Mouse (Mus musculus) erythroblast, embryonic 14.5 days (primary cell): Measurements from ENCODE around the gene Rnf114. TPM values are rescaled to one million over a fixed set of nuclear protein-coding genes. Genes with fewer than 3 reads are reported as not detected.

Experiments
- H3K27me3 ChIP-seq: 2 replicates; pipeline ENCODE4 v1.6.1; 2012; ENCODE audit warnings: inconsistent platforms; ENCODE audit not compliant: control insufficient read depth
- H3K36me3 ChIP-seq: 2 replicates; pipeline ENCODE4 v1.6.1; 2012; ENCODE audit warnings: mild to moderate bottlenecking, inconsistent platforms; ENCODE audit not compliant: control insufficient read depth
- H3K4me1 ChIP-seq: 2 replicates; pipeline ENCODE4 v1.6.1; 2012; ENCODE audit warnings: inconsistent platforms; ENCODE audit not compliant: control insufficient read depth
- H3K4me3 ChIP-seq: replicated peaks from 2 replicates; pipeline ENCODE3; 2012; ENCODE audit warnings: moderate library complexity, mild to moderate bottlenecking, inconsistent platforms
- H3K9me3 ChIP-seq: 2 replicates; pipeline ENCODE4 v1.6.1; 2012; ENCODE audit warnings: low read length, inconsistent platforms, mixed read lengths; ENCODE audit not compliant: control insufficient read depth
- GATA1 ChIP-seq: IDR thresholded peaks from 2 replicates; pipeline ENCODE4 v1.6.1; 2012; ENCODE audit warnings: low read length, inconsistent platforms, mixed read lengths
- TAL1 ChIP-seq: IDR thresholded peaks from 3 replicates; pipeline ENCODE4 v1.6.1; 2012; ENCODE audit warnings: low read length, inconsistent platforms, mixed read lengths
- polyA plus RNA-seq: library from polyadenylated mRNA; stranded (reverse); fragments of >175 nt; gene quantifications from 2 replicates; pipeline ENCODE4 v1.2.3, GENCODE M21; 2012

Rnf114 gene
- polyA plus RNA-seq, 1 experiment = 0.89 TPM

- TF ChIP-seq TAL1 (no peak), GATA1 (no peak)
- no peaks in the 10 kb centered on the region for H3K4me1 ChIP-seq
- no peak overlapping the region for H3K4me3 ChIP-seq
- no peaks in the 10 kb centered on the region for H3K36me3 ChIP-seq
- H3K27me3 ChIP-seq = peaks cover 2% of the 10 kb centered on the region; the same call in 1 of the 2 replicates
- H3K9me3 ChIP-seq = no peaks in the 10 kb centered on the region
Measured at GRCm38 (mm10) chr2:167551342-167551920, 59.0 kb downstream of the Rnf114 start.

GRCm38 (mm10) chr2:167552292-167552691 lies 59.8 kb downstream of the Rnf114 start:
- no peaks in the 10 kb centered on the region for H3K4me1 ChIP-seq
- no peaks in the 10 kb centered on the region for H3K36me3 ChIP-seq
- TF ChIP-seq GATA1 (no peak), TAL1 (no peak)
- H3K9me3 ChIP-seq = no peaks in the 10 kb centered on the region
- H3K4me3 ChIP-seq = no peak overlapping the region
- H3K27me3 ChIP-seq = peaks cover 2% of the 10 kb centered on the region; the same call in 1 of the 2 replicates

- H3K36me3 ChIP-seq = no peaks in the 10 kb centered on the region
- H3K4me1 ChIP-seq = no peaks in the 10 kb centered on the region
- TF ChIP-seq TAL1 (no peak), GATA1 (no peak)
- H3K4me3 ChIP-seq = no peak overlapping the region
- no peaks in the 10 kb centered on the region for H3K9me3 ChIP-seq
- H3K27me3 ChIP-seq = peaks cover 2% of the 10 kb centered on the region; the same call in 1 of the 2 replicates
Measured at GRCm38 (mm10) chr2:167552927-167553402, 60.5 kb downstream of the Rnf114 start.

- no peak overlapping the region for H3K4me3 ChIP-seq
- peaks cover 26% of the 10 kb centered on the region for H3K27me3 ChIP-seq
- no peak for TF ChIP-seq TAL1
- no peak for TF ChIP-seq GATA1
- no peaks in the 10 kb centered on the region for H3K4me1 ChIP-seq
- H3K36me3 ChIP-seq = no peaks in the 10 kb centered on the region
- H3K9me3 ChIP-seq = no peaks in the 10 kb centered on the region
Measured at GRCm38 (mm10) chr2:167555766-167556165, 63.3 kb downstream of the Rnf114 start.

- Histone ChIP-seq H3K4me3 (no peak overlapping the region), H3K27me3 (peaks cover 38% of the 10 kb centered on the region), H3K4me1 (no peaks in the 10 kb centered on the region), H3K9me3 (no peaks in the 10 kb centered on the region), H3K36me3 (no peaks in the 10 kb centered on the region)
- TF ChIP-seq TAL1 = no peak
- no peak for TF ChIP-seq GATA1
Measured at GRCm38 (mm10) chr2:167559413-167559812, 67.0 kb downstream of the Rnf114 start.

DNA sequence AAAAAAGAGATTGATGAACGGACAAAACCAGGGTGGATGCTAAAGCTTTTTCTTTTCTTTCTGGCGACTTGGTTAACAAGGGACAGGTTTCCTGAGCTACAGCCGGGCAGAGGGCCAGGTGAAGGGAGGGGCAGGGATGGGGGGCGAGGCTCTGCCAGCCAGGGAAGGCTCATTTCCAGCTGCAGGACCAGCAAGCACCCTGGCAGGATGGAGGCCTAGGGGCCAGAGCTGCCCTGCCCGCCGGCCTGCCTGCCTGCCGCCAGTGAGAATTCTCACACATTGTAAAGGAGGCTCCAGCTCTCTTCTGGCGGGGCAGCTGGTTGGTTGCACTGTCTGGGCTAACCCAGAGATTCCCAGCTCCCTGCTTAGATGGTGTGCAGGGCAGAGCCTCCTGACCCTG lies 69.7 kb downstream of the Rnf114 start:
- no peak overlapping the region for H3K4me3 ChIP-seq
- H3K4me1 ChIP-seq = no peaks in the 10 kb centered on the region
- no peaks in the 10 kb centered on the region for H3K9me3 ChIP-seq
- H3K27me3 ChIP-seq = peaks cover 43% of the 10 kb centered on the region
- TF ChIP-seq TAL1 (no peak), GATA1 (no peak)
- no peaks in the 10 kb centered on the region for H3K36me3 ChIP-seq

GRCm38 (mm10) chr2:167563035-167563434 lies 70.6 kb downstream of the Rnf114 start:
- H3K4me1 ChIP-seq = no peaks in the 10 kb centered on the region
- no peak overlapping the region for H3K4me3 ChIP-seq
- no peak for TF ChIP-seq GATA1
- TF ChIP-seq TAL1 = no peak
- H3K27me3 ChIP-seq = peaks cover 43% of the 10 kb centered on the region
- no peaks in the 10 kb centered on the region for H3K9me3 ChIP-seq
- H3K36me3 ChIP-seq = no peaks in the 10 kb centered on the region

- TF ChIP-seq GATA1 (no peak), TAL1 (no peak)
- H3K9me3 ChIP-seq = no peaks in the 10 kb centered on the region
- H3K4me1 ChIP-seq = no peaks in the 10 kb centered on the region
- peaks cover 38% of the 10 kb centered on the region for H3K27me3 ChIP-seq
- no peak overlapping the region for H3K4me3 ChIP-seq
- no peaks in the 10 kb centered on the region for H3K36me3 ChIP-seq
Measured at GRCm38 (mm10) chr2:167563703-167564102, 71.3 kb downstream of the Rnf114 start.

GRCm38 (mm10) chr2:167564551-167565311 lies 72.3 kb downstream of the Rnf114 start:
- Histone ChIP-seq H3K4me3 (no peak overlapping the region), H3K4me1 (no peaks in the 10 kb centered on the region), H3K9me3 (no peaks in the 10 kb centered on the region), H3K36me3 (no peaks in the 10 kb centered on the region), H3K27me3 (peaks cover 29% of the 10 kb centered on the region)
- no peak for TF ChIP-seq GATA1
- no peak for TF ChIP-seq TAL1

DNA sequence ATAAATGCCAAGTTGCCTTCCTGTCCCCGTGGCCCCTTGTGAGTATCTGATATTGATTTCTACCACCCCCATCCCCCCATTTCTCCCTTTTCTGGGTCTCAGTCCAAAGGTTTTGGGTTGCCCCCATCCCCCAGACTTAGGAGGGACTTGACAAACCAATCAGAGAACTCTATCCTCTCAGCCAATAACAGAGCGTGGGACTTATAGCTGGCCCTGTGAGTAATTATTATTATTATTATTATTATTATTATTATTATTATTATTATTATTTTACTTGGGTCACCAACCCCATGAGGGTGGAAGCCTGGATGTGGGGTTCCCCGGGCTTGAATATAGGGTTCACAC lies 72.8 kb downstream of the Rnf114 start:
- H3K4me1 ChIP-seq = no peaks in the 10 kb centered on the region
- no peak overlapping the region for H3K4me3 ChIP-seq
- no peaks in the 10 kb centered on the region for H3K9me3 ChIP-seq
- H3K36me3 ChIP-seq = no peaks in the 10 kb centered on the region
- no peak for TF ChIP-seq TAL1
- no peak for TF ChIP-seq GATA1
- peaks cover 23% of the 10 kb centered on the region for H3K27me3 ChIP-seq
